Mouse (Mus musculus) cerebellum, adult (tissue): ENCODE results near the gene H2-DMb1.

Experiments
- ATAC-seq: cut with Nextera tagmentation; 2 replicates; pipeline ENCODE4 v1.9.2; 2017; ENCODE audit warnings: mild to moderate bottlenecking, moderate library complexity, mixed read lengths; ENCODE audit not compliant: insufficient number of reproducible peaks, low FRiP score, low TSS enrichment

The H2-DMb1 gene

DNA sequence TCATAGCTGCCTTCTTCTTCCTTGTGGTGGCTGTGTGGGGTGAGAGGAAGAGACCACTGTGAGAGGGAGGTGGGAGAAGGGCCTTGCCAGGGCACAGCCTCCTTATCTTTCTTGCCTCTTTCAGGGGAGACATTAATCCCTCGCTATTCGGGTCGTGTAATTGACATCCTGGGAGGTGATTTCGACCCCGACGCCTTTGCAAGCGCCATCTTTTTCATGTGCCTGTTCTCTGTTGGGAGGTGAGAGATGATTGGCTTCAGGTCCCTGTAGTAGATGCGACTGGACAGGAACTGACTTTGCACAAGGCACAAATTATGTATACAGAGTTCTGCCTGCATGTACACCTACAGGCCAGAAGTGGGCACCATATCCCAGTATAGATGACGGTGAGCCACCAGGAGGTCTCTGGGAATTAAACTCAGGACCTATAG is 52.9 kb downstream of the H2-DMb1 start:
- 0 out of 2 replicates have a peak, but pooled peaks have one; percentile 10 for ATAC-seq

DNA sequence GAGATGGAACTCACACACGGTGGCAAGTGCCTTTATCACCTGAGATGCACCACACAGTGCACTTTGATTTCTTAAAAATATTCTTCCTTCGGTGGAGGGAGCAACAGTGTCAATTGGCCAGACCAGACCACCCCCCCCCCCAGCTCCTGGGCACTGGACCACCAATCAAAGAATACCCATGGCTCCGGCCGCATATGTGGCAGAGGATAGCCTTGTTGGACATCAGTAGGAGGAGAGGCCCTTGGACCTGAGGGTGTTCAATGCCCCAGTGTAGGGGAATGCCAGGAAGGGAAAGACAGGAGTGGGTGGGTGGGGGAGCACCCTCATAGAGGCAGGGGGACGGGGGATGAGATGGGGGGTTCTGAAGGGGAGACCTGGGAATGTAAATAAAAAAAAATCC is 53.9 kb downstream of the H2-DMb1 start:
- no peak for ATAC-seq

DNA sequence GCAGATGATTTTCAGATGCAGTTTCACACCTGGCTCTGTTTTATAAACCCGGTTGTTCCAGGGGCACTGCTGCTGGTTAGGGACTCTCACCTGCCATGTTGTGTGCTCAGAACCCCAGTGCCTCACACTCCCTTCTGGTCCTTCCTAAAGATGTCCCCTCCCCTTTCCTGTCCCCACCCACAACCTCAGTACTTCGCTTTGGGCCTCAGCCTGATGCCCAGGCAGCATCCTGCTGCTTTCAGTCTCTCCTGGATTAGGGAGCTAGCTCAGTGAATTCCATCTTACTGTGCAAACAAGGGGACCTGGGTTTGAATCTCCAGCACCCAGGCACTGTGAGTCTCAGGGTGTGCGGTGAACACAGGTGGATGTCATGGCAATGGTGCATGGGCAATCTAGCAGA is 54.6 kb downstream of the H2-DMb1 start:
- no peak for ATAC-seq

DNA sequence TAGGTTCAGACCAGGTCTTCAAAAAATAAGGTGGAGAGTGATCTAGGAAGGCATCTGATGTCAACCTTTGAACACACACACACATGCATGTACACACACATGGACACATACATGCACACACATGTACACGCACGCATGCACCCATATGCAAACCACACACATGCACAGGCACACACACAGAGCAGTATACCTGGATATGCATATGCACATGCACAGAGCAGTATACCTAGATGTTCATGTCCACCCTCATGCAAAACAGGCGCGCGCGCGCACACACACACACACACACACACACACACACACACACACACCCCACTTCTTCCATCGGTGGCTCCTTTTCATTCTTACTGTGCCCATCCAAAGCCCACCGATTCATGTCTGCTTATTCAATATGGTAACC is 55.0 kb downstream of the H2-DMb1 start:
- no peak for ATAC-seq

DNA sequence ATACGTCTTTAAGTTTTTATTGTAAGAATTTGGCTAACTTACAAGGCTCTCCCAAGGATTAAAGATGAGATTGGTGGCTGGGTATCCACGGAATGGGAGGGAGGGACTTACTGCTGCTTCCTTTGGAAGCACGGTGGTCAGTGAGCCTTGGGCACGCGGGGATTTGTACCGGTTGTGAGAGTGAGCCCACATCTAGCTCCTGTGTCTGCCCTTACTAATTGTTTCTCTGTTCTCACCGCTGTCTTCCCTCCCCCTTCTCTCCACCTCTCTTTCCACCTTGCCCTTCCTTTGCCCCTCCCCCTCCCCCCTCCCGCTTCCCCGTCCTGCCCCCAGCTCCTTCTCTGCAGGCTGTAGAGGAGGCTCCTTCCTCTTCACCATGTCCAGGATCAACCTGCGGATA is 55.5 kb downstream of the H2-DMb1 start:
- ATAC-seq: no peak

DNA sequence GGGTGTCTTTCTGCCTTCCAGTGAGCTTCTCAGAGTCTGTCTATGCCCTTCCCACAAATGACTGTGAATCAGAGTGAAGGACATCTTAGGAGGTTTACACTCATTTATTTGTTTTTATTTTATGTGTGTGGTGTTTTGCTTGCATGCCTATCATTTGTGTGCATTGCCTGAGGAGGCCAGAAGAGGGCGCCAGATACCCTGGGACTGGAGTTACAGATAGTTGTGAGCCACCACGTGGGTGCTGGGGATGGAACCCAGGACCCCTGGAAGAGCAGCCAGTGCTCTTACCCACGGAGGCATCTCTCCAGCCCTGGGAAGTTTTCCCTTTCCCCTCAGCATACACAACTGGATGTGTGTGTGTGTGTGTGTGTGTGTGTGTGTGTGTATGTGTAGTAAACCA is 56.8 kb downstream of the H2-DMb1 start:
- ATAC-seq: no peak
